In genomic region chr1:42567640-42568039, GRCm38 (mm10) we compare ENCODE assay signal across 18 mouse cellular contexts.
"Had no signal": no experiment of that assay in that cellular context is flagged by ENCODE, and none has a peak within 500 bp of the region (broad histone marks: within the 10 kb centered on the region; RNA-seq: fewer than 3 reads in every experiment).

No protein-coding gene starts in this region.

- H3K9ac ChIP-seq: intestine, embryonic 15.5 days; limb, embryonic 12.5 days; limb, embryonic 15.5 days; liver, embryonic 14.5 days; liver, postnatal 0 days; lung, embryonic 14.5 days; midbrain, embryonic 12.5 days; midbrain, embryonic 15.5 days; neural tube, embryonic 12.5 days; neural tube, embryonic 15.5 days had no signal

- H3K4me2 ChIP-seq: intestine, embryonic 15.5 days; limb, embryonic 12.5 days; limb, embryonic 15.5 days; liver, embryonic 11.5 days; lung, embryonic 14.5 days; midbrain, embryonic 12.5 days; midbrain, embryonic 15.5 days; neural tube, embryonic 12.5 days; neural tube, embryonic 15.5 days had no signal

- H3K4me1 ChIP-seq: intestine, embryonic 15.5 days; limb, embryonic 12.5 days; limb, embryonic 15.5 days; midbrain, embryonic 12.5 days; midbrain, embryonic 15.5 days; neural tube, embryonic 12.5 days; neural tube, embryonic 15.5 days had no signal

- H3K27me3 ChIP-seq: intestine, embryonic 15.5 days; limb, embryonic 12.5 days; limb, embryonic 15.5 days; midbrain, embryonic 12.5 days; midbrain, embryonic 15.5 days; neural tube, embryonic 12.5 days; neural tube, embryonic 15.5 days had no signal

- ATAC-seq: intestine, embryonic 15.5 days; liver, postnatal 0 days; lung, postnatal 0 days; midbrain, embryonic 15.5 days had no signal

- DNase-seq: left cerebral cortex, postnatal 4 days; liver, postnatal 0 days; lung, embryonic 14.5 days; thymus, adult 2 months; thymus, postnatal 14 days; thymus, postnatal 4 days had no signal

- H3K4me3 ChIP-seq: intestine, embryonic 15.5 days; limb, embryonic 12.5 days; limb, embryonic 15.5 days; midbrain, embryonic 12.5 days; midbrain, embryonic 15.5 days; neural tube, embryonic 12.5 days; neural tube, embryonic 15.5 days had no signal

- H3K27ac ChIP-seq: intestine, embryonic 15.5 days; limb, embryonic 12.5 days; limb, embryonic 15.5 days; liver, embryonic 14.5 days; macrophage; midbrain, embryonic 12.5 days; midbrain, embryonic 15.5 days; neural tube, embryonic 12.5 days; neural tube, embryonic 15.5 days; stomach, postnatal 0 days had no signal

- H3K36me3 ChIP-seq: intestine, embryonic 15.5 days; limb, embryonic 12.5 days; limb, embryonic 15.5 days; midbrain, embryonic 12.5 days; midbrain, embryonic 15.5 days; neural tube, embryonic 12.5 days; neural tube, embryonic 15.5 days had no signal

- H3K9me3 ChIP-seq: intestine, embryonic 15.5 days; limb, embryonic 12.5 days; limb, embryonic 15.5 days; midbrain, embryonic 12.5 days; midbrain, embryonic 15.5 days; neural tube, embryonic 12.5 days; neural tube, embryonic 15.5 days had no signal
